Mouse (Mus musculus): ENCODE results near the gene Miga2.

DNA sequence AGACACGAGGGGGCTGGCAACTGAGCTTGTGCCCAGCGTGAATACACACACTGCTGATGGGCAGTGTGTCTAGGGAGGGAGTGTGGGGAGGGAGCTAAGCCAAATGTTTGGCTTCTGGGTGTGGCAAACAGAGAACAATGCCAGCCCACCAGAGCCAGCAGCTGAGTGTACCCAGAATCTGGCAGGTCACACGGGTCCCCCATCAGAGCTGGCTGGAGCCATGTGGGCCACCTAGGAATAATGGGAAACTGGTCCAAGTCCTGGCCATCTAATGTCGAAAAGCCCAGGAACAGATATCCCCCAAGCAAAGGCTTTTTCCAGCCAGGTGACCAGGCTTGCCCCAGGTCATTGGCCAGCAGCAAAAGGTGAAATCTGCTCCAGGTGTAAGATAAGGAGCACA, 8.2 kb upstream of the Miga2 start:
- TF ChIP-seq EP300 (IDR thresholded peaks at IDR 0.05) = no peak
- no peak for TF ChIP-seq CTCF (IDR thresholded peaks at IDR 0.05)
